Mouse (Mus musculus) forelimb bud, embryonic 11.5 days (tissue): ENCODE data around the gene Defa32.
"Not testable (repeated sequence)": the region's sequence is repeated elsewhere in the genome, so short reads cannot be mapped to it uniquely, and the experiment has no call there.

Experiments used
- DNase-seq: peaks from one replicate; pipeline ENCODE4 v3.0.0-alpha.2; 2012; ENCODE audit warnings: low read depth, low spot score

The Defa32 gene

DNA sequence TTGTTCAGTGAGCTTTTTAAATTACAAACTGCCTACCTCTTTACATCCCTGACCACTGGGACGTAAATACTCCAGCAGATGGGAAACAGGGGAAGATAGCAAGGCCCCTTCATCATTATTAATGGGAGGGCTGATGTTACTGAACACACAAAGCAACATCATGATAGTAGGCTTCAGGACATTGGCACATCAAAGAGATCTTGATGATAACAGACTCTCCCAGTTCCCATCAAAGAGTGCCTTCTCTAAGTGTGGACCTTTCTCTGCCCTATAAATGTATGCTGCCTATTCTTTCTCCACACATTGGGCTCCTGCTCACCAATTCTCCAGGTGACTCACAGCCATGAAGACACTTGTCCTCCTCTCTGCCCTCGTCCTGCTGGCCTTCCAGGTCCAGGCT is at the start of gene Defa32:
Gene Defa32 (plus strand): TSS at position 301 of the 400 bp plus-strand sequence.
- DNase-seq: not testable (repeated sequence)

DNA sequence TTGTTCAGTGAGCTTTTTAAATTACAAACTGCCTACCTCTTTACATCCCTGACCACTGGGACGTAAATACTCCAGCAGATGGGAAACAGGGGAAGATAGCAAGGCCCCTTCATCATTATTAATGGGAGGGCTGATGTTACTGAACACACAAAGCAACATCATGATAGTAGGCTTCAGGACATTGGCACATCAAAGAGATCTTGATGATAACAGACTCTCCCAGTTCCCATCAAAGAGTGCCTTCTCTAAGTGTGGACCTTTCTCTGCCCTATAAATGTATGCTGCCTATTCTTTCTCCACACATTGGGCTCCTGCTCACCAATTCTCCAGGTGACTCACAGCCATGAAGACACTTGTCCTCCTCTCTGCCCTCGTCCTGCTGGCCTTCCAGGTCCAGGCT is 19.9 kb upstream of the Defa32 start, which contains the start of gene Defa20:
Gene Defa20 (plus strand): TSS at position 301 of the 400 bp plus-strand sequence.
- not testable (repeated sequence) for DNase-seq

DNA sequence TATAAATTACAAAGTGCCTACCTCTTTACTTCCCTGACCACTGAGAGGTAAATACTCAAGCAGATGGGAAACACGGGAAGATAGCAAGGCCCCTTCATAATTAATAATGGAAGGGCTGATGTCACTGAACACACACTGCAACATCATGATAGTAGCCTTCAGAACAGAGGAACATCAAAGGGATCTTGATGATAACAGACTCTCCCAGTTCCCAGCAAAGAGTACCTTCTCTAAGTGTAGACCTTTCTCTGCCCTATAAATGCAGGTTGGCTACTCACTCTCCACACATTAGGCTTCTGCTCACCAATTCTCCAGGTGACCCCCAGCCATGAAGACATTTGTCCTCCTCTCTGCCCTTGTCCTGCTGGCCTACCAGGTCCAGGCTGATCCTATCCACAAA is 36.3 kb downstream of the Defa32 start, which contains the start of gene Defa37:
Gene Defa37 (plus strand): TSS at position 301 of the 400 bp plus-strand sequence.
- not testable (repeated sequence) for DNase-seq
